Mouse (Mus musculus) stomach, adult 2 months (tissue): ENCODE results near the gene Zfp994. TPM values are rescaled to one million over a fixed set of nuclear protein-coding genes. Genes with fewer than 3 reads are reported as not detected.

Source experiments
- polyA plus RNA-seq: library from polyadenylated mRNA; depleted of rRNA; stranded (reverse); fragments of >200 nt; gene quantifications from 2 replicates; pipeline ENCODE4 v1.2.3, GENCODE M21; 2012; rRNA removed

The Zfp994 gene
- polyA plus RNA-seq = 0.01 and 0.02 TPM in 2 replicates

GRCm38 (mm10) chr17:22225422-22226012, at the start of gene Zfp994:
Zfp994 (minus strand) TSS chr17:22225616.

GRCm38 (mm10) chr17:22165722-22166294, 59.6 kb downstream of the Zfp994 start, which contains the start of gene Zfp947:
Zfp947 (minus strand) TSS chr17:22166190.

Other genes starting within 250 kb of the Zfp994 start
- 0.05 TPM in 1 of 2 replicates, not detected in the other for gene Zfp947, start 59.4 kb downstream of the Zfp994 start, polyA plus RNA-seq
- 0.03 and 0.05 TPM in 2 replicates for gene CT030661.1, start 89.2 kb upstream of the Zfp994 start, polyA plus RNA-seq
- gene Zfp944, start 135.8 kb upstream of the Zfp994 start, polyA plus RNA-seq = 0.87 and 0.99 TPM in 2 replicates
- 0.15 and 0.30 TPM in 2 replicates for gene Zfp758, start 135.8 kb upstream of the Zfp994 start, polyA plus RNA-seq
- 0.67 and 1.0 TPM in 2 replicates for gene Zfp946, start 198.6 kb upstream of the Zfp994 start, polyA plus RNA-seq